Mouse (Mus musculus) cerebellum, adult 2 months (tissue): ENCODE results near the gene Rpa2. TPM values are rescaled to one million over a fixed set of nuclear protein-coding genes. Genes with fewer than 3 reads are reported as not detected.

Source experiments
- DNase-seq, 2 experiments: peaks; one replicate each; pipeline ENCODE4 v3.0.0; 2021
- H3K27ac ChIP-seq: fragments of 200-500 bp; 2 replicates; pipeline ENCODE4 v1.5.1; 2012; ENCODE audit warnings: low read length, control low read depth, inconsistent platforms; ENCODE audit not compliant: insufficient read depth
- H3K27me3 ChIP-seq: fragments of 200-500 bp; 2 replicates; pipeline ENCODE4 v1.6.1; 2012; ENCODE audit warnings: inconsistent platforms, mild to moderate bottlenecking, low read length, moderate library complexity; ENCODE audit not compliant: control insufficient read depth, insufficient read depth
- H3K4me1 ChIP-seq: fragments of 200-500 bp; 2 replicates; pipeline ENCODE4 v1.6.1; 2011; ENCODE audit warnings: low read length; ENCODE audit not compliant: control insufficient read depth, insufficient read depth
- H3K4me3 ChIP-seq: fragments of 200-500 bp; replicated peaks from 2 replicates; pipeline ENCODE3; 2011; ENCODE audit warnings: mild to moderate bottlenecking, low read depth, low read length, control low read depth; ENCODE audit not compliant: insufficient read depth
- CTCF ChIP-seq: fragments of 200-500 bp; IDR thresholded peaks from 2 replicates; pipeline ENCODE4 v1.5.1; 2011; ENCODE audit warnings: low read depth, mild to moderate bottlenecking, control low read depth, low read length, moderate library complexity, borderline replicate concordance; ENCODE audit not compliant: insufficient read depth
- POLR2A ChIP-seq: fragments of 200-500 bp; IDR thresholded peaks from 2 replicates; pipeline ENCODE4 v1.6.1; 2011; ENCODE audit warnings: low read length, control low read depth, borderline replicate concordance; ENCODE audit not compliant: insufficient read depth
- whole genome bisulfite sequencing: fragments of 180-500 bp; shearing (Covaris S2); methylation state at CpG from one replicate; pipeline ENCODE4 v1.1.7; 2018; 5-methylcytosine and 5-hydroxymethylcytosine counted together
- polyA plus RNA-seq: library from polyadenylated mRNA; depleted of rRNA; stranded (reverse); fragments of >200 nt; gene quantifications from 2 replicates; pipeline ENCODE4 v1.2.3, GENCODE M21; 2012; rRNA removed

The Rpa2 gene
- 20.0 and 21.3 TPM in 2 replicates for polyA plus RNA-seq

DNA sequence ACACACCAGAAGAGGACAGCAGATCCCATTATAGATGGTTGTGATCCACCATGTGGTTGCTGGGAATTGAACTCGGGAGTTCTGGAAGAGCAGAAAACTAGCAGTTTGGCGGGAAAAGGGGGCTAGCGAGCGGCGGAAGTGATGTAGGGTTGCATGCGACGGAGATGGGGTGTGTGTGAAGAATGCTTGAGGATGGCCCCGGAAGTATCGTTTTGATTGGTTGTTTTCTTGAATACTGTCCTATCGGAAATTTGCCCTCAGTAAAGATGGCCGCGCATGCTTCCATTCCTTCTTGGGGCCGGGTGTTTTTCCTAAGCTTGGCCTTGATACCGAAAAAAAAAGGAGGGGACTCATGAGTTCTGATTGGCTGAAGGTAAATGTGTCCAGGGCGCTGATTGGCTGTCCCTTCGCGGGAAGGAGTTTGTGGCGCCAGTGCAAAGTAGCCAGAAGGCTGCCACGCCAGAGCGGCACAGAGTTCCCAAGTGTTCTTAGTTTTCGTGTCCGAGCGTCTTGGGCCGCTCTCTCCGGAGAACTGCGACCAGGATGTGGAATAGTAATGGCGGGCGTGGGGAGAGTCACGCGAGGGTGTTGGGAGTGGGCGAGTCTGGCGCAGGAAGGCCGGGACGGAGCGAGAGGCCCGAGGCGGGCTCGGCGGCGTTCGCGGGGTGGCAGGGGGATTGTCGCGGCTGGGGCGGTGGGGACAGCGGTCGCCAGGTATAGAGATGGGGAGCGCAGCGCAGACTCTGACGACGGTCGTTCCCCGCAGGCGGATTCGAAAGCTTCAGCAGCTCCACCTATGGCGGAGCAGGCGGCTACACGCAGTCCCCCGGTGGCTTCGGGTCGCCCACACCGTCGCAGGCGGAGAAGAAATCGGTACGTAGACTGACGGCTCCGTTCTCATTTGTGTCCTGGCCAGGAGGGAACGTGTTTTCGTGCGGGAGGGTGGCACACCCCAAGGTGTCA lies at the start of gene Rpa2:
Gene Rpa2 (plus strand): TSS at position 419 of the 963 bp plus-strand sequence.
- no peak for TF ChIP-seq CTCF
- TF ChIP-seq POLR2A, result peak; percentile 27; the same call in 1 of the 2 replicates
- H3K27me3 ChIP-seq, result no peaks in the 10 kb centered on the region
- peak; percentile 99 for DNase-seq
- under 1% methylated on average over 69 of the region's 71 CpGs for WGBS
- H3K4me1 ChIP-seq, result no peaks in the 10 kb centered on the region
- peak within 1 kb of the TSS; percentile 92 for H3K4me3 ChIP-seq
- no peak within 1 kb of the TSS for H3K27ac ChIP-seq

DNA sequence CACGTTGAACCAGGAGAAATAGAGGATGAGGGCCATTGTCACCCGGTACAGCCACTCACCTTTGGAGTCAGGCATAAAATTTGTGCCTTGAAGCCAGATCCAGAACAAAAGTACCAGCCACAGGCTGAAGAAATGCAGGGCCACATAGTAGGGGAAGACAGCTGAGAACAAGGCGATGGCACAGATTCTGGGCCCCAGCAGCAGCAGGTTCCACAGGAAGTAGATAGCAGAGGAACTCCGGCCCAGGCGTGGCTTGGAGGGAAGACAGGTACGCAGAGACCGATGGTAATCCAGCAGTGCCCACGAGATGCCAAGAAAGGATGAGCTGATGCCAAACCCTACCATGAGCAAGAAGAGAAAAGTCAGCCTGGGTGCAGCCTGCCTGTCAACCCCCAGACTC lies 39.9 kb upstream of the Rpa2 start:
- H3K27ac ChIP-seq, result no peak overlapping the region
- no peak for DNase-seq
- H3K4me1 ChIP-seq, result no peaks in the 10 kb centered on the region
- no peak overlapping the region for H3K4me3 ChIP-seq
- TF ChIP-seq CTCF (no peak), POLR2A (no peak)
- 78% methylated on average over 8 of the region's 8 CpGs for WGBS
- no peaks in the 10 kb centered on the region for H3K27me3 ChIP-seq

DNA sequence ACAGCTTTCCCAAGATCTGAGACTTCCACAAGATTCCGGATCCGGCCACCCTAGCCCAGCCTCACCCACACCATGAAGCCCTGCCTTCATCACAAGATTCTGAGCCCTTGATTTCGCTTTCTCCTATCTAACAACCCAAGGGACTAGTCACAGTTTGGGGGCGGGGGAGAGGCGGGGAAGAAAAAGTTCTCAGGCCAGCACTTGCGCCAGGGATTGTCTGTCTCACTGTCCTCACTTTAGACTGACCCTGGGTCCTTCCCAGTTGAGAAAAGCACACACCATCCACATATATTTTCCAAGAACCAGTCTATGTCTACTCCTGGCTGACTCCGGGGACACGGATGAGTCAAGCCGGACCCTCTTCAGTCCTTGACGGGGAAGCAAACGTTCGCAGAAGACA lies 36.5 kb upstream of the Rpa2 start:
- TF ChIP-seq CTCF, result no peak
- TF ChIP-seq POLR2A, result no peak
- H3K4me3 ChIP-seq, result peak overlapping the region; percentile 89
- no peaks in the 10 kb centered on the region for H3K27me3 ChIP-seq
- 44% methylated on average over 12 of the region's 12 CpGs for WGBS
- no peak for DNase-seq
- H3K4me1 ChIP-seq, result no peaks in the 10 kb centered on the region
- no peak overlapping the region for H3K27ac ChIP-seq

DNA sequence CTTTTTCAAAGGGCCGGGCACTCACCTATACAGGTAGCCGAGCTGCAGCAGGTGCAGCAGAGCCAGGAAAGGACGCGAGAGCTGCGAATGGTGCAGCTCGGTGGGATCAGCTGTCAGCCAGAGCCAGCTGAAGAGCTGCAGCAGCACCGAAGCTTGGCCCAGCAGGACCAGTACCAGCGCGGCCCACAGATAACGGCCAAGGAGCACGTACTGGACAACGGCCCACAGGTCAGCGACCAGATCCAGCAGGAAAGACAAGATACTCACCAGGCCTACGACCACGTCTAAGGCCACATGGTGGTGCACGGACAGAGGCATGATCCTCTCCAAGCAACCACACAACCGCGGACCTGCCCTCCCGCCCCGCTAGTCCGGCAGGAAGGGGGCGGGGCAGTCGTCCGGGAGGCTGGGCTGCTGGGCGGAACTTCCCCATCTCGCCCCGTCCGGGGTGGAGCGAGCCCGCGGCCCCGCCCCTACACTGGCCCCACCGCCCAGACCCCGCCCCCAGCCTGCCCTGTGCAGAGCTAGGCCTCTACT lies 35.9 kb upstream of the Rpa2 start, which contains the start of gene Xkr8:
Gene Xkr8 (minus strand): TSS at position 399 of the 537 bp plus-strand sequence.
- WGBS, result 1% methylated on average over 34 of the region's 34 CpGs
- H3K27ac ChIP-seq, result no peak within 1 kb of the TSS
- TF ChIP-seq CTCF (no peak), POLR2A (peak; percentile 53)

DNA sequence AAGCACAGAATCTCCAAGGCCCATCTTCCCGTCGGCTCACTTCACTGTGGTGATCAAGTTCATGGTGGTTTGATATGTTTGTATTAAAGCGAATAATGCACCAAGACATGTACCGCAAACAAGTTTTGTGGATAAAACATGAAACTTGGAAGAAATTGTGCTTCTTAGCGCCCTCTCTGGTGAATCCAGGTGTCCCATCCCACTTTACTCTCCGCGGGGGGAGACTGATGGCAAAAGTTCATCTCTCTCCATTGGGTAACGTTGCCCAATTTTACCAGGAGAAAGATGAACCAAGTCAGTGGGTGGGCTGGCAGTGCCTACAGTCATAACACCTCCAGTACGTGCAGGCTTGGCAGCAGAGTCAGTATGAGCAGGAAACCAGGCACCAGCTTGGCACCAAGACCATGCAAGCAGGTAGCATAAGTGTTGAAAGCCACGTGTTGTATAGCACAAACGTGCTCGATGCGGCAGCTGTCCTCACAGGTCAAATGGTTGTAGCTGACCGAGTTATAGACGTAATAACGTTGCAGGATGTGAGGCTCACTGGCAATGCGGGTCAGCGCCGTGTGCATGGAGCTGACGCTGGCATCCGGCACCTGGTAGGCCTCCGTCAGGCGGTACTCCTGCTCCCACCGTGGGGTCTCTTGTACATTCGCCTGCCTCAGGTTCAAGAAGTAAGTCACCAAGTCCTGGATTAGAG lies 34.9 kb upstream of the Rpa2 start:
- no peak for DNase-seq
- WGBS, result 86% methylated on average over 25 of the region's 25 CpGs
- H3K27ac ChIP-seq, result no peak overlapping the region

More for the DNA sequence above, 35.9 kb upstream of the Rpa2 start, which contains the start of gene Xkr8:
- Histone ChIP-seq H3K4me1 (no peaks in the 10 kb centered on the region), H3K4me3 (peak within 1 kb of the TSS; percentile 89), H3K27me3 (no peaks in the 10 kb centered on the region)
- DNase-seq, result peak; percentile 81

DNA sequence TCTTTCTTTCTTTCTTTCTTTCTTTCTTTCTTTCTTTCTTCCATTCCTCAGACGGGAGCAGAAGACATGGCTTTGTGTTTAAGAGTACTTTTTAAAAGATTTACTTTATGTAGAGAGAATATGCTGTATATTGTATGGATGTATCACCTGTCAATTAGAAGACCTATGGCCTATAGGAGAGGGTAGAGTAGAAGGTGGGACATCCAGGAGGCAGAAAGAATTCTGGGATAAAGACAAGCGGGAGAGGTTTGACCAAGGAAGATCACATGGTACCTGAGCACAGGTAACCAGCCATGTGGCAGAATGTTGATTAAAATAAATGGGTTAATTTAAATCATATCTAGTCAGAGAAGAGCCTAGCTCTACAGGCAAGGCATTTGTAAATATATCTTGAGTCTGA lies 33.4 kb upstream of the Rpa2 start:
- TF ChIP-seq POLR2A (no peak), CTCF (no peak)
- 95% methylated on average over 2 of the region's 2 CpGs for WGBS
- no peaks in the 10 kb centered on the region for H3K27me3 ChIP-seq
- no peak overlapping the region for H3K27ac ChIP-seq
- H3K4me3 ChIP-seq, result no peak overlapping the region
- H3K4me1 ChIP-seq, result no peaks in the 10 kb centered on the region
- no peak for DNase-seq

More for the DNA sequence above, 34.9 kb upstream of the Rpa2 start:
- TF ChIP-seq POLR2A (no peak), CTCF (no peak)
- Histone ChIP-seq H3K4me3 (no peak overlapping the region), H3K4me1 (no peaks in the 10 kb centered on the region), H3K27me3 (no peaks in the 10 kb centered on the region)

DNA sequence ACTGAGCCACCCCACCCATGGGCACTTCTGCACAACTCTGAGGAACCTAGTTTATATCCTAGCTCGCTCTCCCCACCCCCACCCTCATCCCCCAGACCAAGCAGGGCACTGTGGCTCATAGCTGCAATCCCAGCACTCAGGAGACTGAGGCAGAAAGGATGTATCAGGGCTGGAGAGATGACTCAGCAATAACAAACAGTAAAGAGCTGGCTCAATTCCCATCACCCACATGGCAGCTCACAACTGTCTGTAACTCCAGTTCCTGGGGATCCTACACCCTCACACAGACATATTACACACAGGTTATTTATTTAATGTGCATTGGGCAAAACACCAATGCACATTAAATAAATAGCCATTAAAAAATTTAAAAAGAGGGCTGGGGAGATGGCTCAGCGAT lies 32.7 kb upstream of the Rpa2 start:
- WGBS, result 80% methylated on average over 2 of the region's 2 CpGs
- no peaks in the 10 kb centered on the region for H3K27me3 ChIP-seq
- no peaks in the 10 kb centered on the region for H3K4me1 ChIP-seq
- TF ChIP-seq POLR2A (no peak), CTCF (no peak)
- H3K27ac ChIP-seq, result no peak overlapping the region
- H3K4me3 ChIP-seq, result no peak overlapping the region
- no peak for DNase-seq
